Mouse (Mus musculus) MEL (cell line): Measurements from ENCODE around the gene Plcg2. TPM values are rescaled to one million over a fixed set of nuclear protein-coding genes. Genes with fewer than 3 reads are reported as not detected.

Experiments used
- DNase-seq: peaks from one replicate; pipeline ENCODE4 v3.0.0; 2011; ENCODE audit warnings: low read depth, low spot score
- H3K27ac ChIP-seq: 2 replicates; pipeline ENCODE4 v1.5.1; 2012; ENCODE audit warnings: low read depth, mild to moderate bottlenecking, control low read depth, low read length, moderate library complexity; ENCODE audit not compliant: control insufficient read depth
- H3K27me3 ChIP-seq, 2 experiments: fragments of 150-350 bp in 1 of 2; sonication (generic) in 1 of 2; 2 replicates each; pipeline ENCODE4 v1.6.1; 2012; ENCODE audit warnings: low read length in 2 of 2, mild to moderate bottlenecking in 2 of 2, improper control_type of control experiment in 1 of 2, moderate library complexity in 1 of 2; ENCODE audit not compliant: insufficient read depth in 2 of 2, control insufficient read depth in 1 of 2
- H3K36me3 ChIP-seq, 2 experiments: 2 replicates each; pipeline ENCODE4 v1.6.1; 2012 to 2014; ENCODE audit warnings: low read length in 2 of 2, improper control_type of control experiment in 1 of 2, inconsistent platforms in 1 of 2, mild to moderate bottlenecking in 1 of 2; ENCODE audit not compliant: insufficient read depth in 2 of 2, control insufficient read depth in 1 of 2
- H3K4me1 ChIP-seq, 2 experiments: fragments of 150-350 bp in 1 of 2; sonication (generic) in 1 of 2; 2 replicates each; pipeline ENCODE4 v1.6.1; 2012; ENCODE audit warnings: low read length in 2 of 2, improper control_type of control experiment in 1 of 2, mild to moderate bottlenecking in 1 of 2; ENCODE audit not compliant: insufficient read depth in 2 of 2, control insufficient read depth in 1 of 2
- H3K4me3 ChIP-seq, 2 experiments: fragments of 150-350 bp in 1 of 2; sonication (generic) in 1 of 2; 2 replicates each; pipeline ENCODE4 v1.5.1; 2012; ENCODE audit warnings: low read depth in 2 of 2, low read length in 2 of 2, mild to moderate bottlenecking in 2 of 2, moderate library complexity in 2 of 2, control low read depth in 1 of 2, improper control_type of control experiment in 1 of 2; ENCODE audit not compliant: control insufficient read depth in 1 of 2, insufficient read depth in 1 of 2
- H3K79me2 ChIP-seq: 2 replicates; pipeline ENCODE4 v1.6.1; 2012; ENCODE audit warnings: mild to moderate bottlenecking, low read length, moderate library complexity; ENCODE audit not compliant: control insufficient read depth, poor library complexity, insufficient read depth
- H3K9ac ChIP-seq: 2 replicates; pipeline ENCODE4 v1.6.1; 2012; ENCODE audit warnings: low read depth, mild to moderate bottlenecking, control low read depth, low read length, moderate library complexity; ENCODE audit not compliant: control insufficient read depth, poor library complexity, severe bottlenecking
- H3K9me3 ChIP-seq: fragments of 150-350 bp; sonication (generic); replicated peaks from 2 replicates; pipeline ENCODE4 v1.6.1; 2012; ENCODE audit warnings: mild to moderate bottlenecking, low read length, improper control_type of control experiment, moderate library complexity; ENCODE audit not compliant: insufficient read depth
- BHLHE40 ChIP-seq: IDR thresholded peaks from 2 replicates; pipeline ENCODE4 v1.6.1; 2012; ENCODE audit warnings: low read depth, mild to moderate bottlenecking, inconsistent platforms, low read length, improper control_type of control experiment, borderline replicate concordance
- CHD2 ChIP-seq: IDR thresholded peaks from 2 replicates; pipeline ENCODE4 v1.6.1; 2011; ENCODE audit warnings: low read length, improper control_type of control experiment
- CTCF ChIP-seq, 3 experiments: IDR thresholded peaks in 2 of 3; conservative IDR thresholded peaks in 1 of 3; 2 replicates each; pipeline ENCODE4 v1.5.1; 2011 to 2012; ENCODE audit warnings: low read length in 3 of 3, low read depth in 2 of 3, mild to moderate bottlenecking in 2 of 3, improper control_type of control experiment in 1 of 3, inconsistent platforms in 1 of 3, mixed read lengths in 1 of 3, moderate library complexity in 1 of 3; ENCODE audit not compliant: control insufficient read depth in 1 of 3, insufficient read depth in 1 of 3, poor library complexity in 1 of 3, severe bottlenecking in 1 of 3
- ELF1 ChIP-seq: IDR thresholded peaks from 2 replicates; pipeline ENCODE4 v1.6.1; 2014; ENCODE audit warnings: low read depth, mild to moderate bottlenecking, inconsistent platforms, low read length, improper control_type of control experiment, moderate library complexity
- EP300 ChIP-seq, 2 experiments: IDR thresholded peaks; 2 replicates each; pipeline ENCODE4 v1.6.1; 2011; ENCODE audit warnings: improper control_type of control experiment in 2 of 2, low read length in 2 of 2, low read depth in 1 of 2, mild to moderate bottlenecking in 1 of 2
- GABPA ChIP-seq: IDR thresholded peaks from 2 replicates; pipeline ENCODE4 v1.6.1; 2012; ENCODE audit warnings: low read depth, mild to moderate bottlenecking, inconsistent platforms, low read length, improper control_type of control experiment, moderate library complexity
- HCFC1 ChIP-seq: IDR thresholded peaks from 2 replicates; pipeline ENCODE4 v1.6.1; 2012; ENCODE audit warnings: low read depth, mild to moderate bottlenecking, inconsistent platforms, low read length, improper control_type of control experiment, moderate library complexity
- NRF1 ChIP-seq: IDR thresholded peaks from 2 replicates; pipeline ENCODE4 v1.6.1; 2014; ENCODE audit warnings: low read depth, mild to moderate bottlenecking, inconsistent platforms, low read length, improper control_type of control experiment, moderate library complexity; ENCODE audit not compliant: poor library complexity, insufficient read depth, severe bottlenecking
- RAD21 ChIP-seq: IDR thresholded peaks from 2 replicates; pipeline ENCODE4 v1.6.1; 2011; ENCODE audit warnings: mild to moderate bottlenecking, low read depth, low read length, improper control_type of control experiment
- SMC3 ChIP-seq: IDR thresholded peaks from 2 replicates; pipeline ENCODE4 v1.6.1; 2011; ENCODE audit warnings: low read depth, low read length, improper control_type of control experiment
- TAL1 ChIP-seq: IDR thresholded peaks from 2 replicates; pipeline ENCODE4 v1.6.1; 2012; ENCODE audit warnings: mild to moderate bottlenecking, inconsistent platforms, low read length, moderate library complexity, mixed read lengths
- UBTF ChIP-seq: IDR thresholded peaks from 2 replicates; pipeline ENCODE4 v1.6.1; 2012; ENCODE audit warnings: low read depth, mild to moderate bottlenecking, inconsistent platforms, low read length, improper control_type of control experiment, moderate library complexity, borderline replicate concordance; ENCODE audit not compliant: insufficient read depth
- ZKSCAN1 ChIP-seq: IDR thresholded peaks from 2 replicates; pipeline ENCODE4 v1.6.1; 2012; ENCODE audit warnings: low read depth, mild to moderate bottlenecking, inconsistent platforms, low read length, improper control_type of control experiment, moderate library complexity
- ZMIZ1 ChIP-seq: IDR thresholded peaks from 2 replicates; pipeline ENCODE4 v1.6.1; 2012; ENCODE audit warnings: low read depth, mild to moderate bottlenecking, inconsistent platforms, low read length, improper control_type of control experiment, moderate library complexity
- polyA plus RNA-seq, 2 experiments: library from polyadenylated mRNA; stranded (reverse) in 1 of 2; unstranded in 1 of 2; fragments of >175 nt in 1 of 2; fragments of >200 nt in 1 of 2; gene quantifications; 2 replicates each; pipeline versions ENCODE4 v1.2.1 to v1.2.4; 2012; ENCODE audit warnings: low replicate concordance in 2 of 2, low read depth in 1 of 2; ENCODE audit not compliant: insufficient read length in 2 of 2, insufficient read depth in 1 of 2, missing spikeins in 1 of 2
- total RNA-seq: library from RNA; depleted of rRNA; stranded (reverse); fragments of 300-350 nt; gene quantifications from 2 replicates; pipeline ENCODE4 v1.2.3, GENCODE M21; 2012

Plcg2 gene
- total and polyA plus RNA-seq, 3 experiments: 21.0 to 78.7 (median 23.3) TPM

DNA sequence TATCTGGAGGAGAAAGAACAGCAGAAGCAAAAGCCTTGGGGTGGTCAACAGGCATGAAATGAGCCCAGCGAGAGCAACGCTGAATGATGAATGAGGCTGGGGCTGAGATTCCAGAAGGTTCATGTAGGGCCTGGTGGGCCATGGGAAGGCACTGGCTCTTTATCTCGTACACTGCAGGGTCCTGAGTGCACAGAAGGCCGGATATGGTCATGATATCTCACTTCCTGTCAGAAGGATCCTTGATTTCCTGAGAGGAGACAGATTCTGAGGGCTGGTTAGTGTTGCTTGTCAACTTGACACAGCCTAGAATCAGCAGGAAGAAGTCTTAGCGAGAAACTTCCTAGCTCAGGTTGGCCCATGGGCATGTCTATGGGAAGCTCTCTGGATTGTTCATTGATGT is 98.7 kb downstream of the Plcg2 start (continued):
- TF ChIP-seq SMC3 (no peak), GABPA (no peak), EP300 (IDR thresholded peaks at IDR 0.05; ENCODE audit: low read depth in 1 of 2, low read length in 2 of 2) (peak in 1 of 2 experiments; percentile 45; a peak in 2 of 4 replicates)

DNA sequence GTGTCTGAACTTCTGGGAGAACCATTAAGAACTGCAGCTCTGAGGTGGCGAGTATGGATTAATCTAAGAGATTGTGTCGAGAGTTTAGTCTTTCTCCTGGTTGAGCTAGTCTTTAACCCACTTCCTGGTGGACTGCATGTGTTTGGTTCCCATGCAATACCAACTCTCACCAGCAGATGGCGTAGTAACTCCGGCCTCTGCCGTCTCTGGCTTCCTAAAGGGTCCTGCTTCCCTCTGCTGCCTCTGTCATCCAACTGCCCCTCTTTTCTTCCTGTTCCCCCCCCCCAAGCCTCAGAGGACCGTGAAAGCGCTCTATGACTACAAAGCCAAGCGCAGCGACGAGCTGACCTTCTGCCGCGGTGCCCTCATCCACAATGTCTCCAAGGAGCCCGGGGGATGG is 102.7 kb downstream of the Plcg2 start:
- H3K9me3 ChIP-seq: no peaks in the 10 kb centered on the region
- no peak overlapping the region for H3K27ac ChIP-seq
- TF ChIP-seq ELF1 (peak; percentile 48; the same call in 1 of the 2 replicates), RAD21 (peak; percentile 31), EP300 (IDR thresholded peaks at IDR 0.05; ENCODE audit: low read depth in 1 of 2, low read length in 2 of 2) (no peak), CTCF (IDR thresholded peaks at IDR 0.05 in 2 of 3, conservative IDR thresholded peaks at IDR 0.05 in 1 of 3; ENCODE audit: control insufficient read depth in 1 of 3, insufficient read depth in 1 of 3, low read depth in 2 of 3, low read length in 3 of 3, poor library complexity in 1 of 3, severe bottlenecking in 1 of 3) (peak; percentile 74 to 97 (median 80)), SMC3 (peak; percentile 39; the same call in 1 of the 2 replicates), BHLHE40 (no peak)
- TF ChIP-seq, all 39 proteins: peak for 4
- no peak overlapping the region for H3K4me3 ChIP-seq
- H3K36me3 ChIP-seq: no peaks in the 10 kb centered on the region
- DNase-seq: peak; percentile 54
- no peaks in the 10 kb centered on the region for H3K4me1 ChIP-seq
- H3K27me3 ChIP-seq: no peaks in the 10 kb centered on the region
- no peak overlapping the region for H3K9ac ChIP-seq
- H3K79me2 ChIP-seq: no peaks in the 10 kb centered on the region

DNA sequence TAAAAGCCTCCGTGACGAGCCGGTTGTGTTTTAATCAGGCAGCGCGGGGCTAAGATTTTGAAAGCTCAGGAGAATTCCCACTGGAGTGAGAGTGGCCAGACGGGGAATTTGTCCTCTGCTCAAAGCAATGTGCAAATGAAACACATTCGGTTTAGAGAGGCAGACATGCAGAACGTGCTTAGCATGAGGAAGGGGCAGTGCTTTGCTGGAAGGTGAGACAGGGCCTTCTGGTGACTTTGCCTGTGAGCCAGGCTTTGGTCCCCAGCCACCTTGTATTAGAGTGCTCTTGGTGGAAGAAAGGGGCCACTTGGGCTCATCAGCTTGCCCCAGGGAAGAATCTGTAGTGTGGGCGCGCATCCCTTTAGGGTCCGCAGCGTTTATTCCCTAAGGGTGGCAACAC is 106.0 kb downstream of the Plcg2 start:
- H3K27ac ChIP-seq: no peak overlapping the region
- DNase-seq: no peak
- H3K9me3 ChIP-seq: no peaks in the 10 kb centered on the region
- H3K79me2 ChIP-seq: no peaks in the 10 kb centered on the region
- H3K27me3 ChIP-seq: no peaks in the 10 kb centered on the region
- H3K36me3 ChIP-seq: no peaks in the 10 kb centered on the region
- H3K4me3 ChIP-seq: no peak overlapping the region
- no peaks in the 10 kb centered on the region for H3K4me1 ChIP-seq
- TF ChIP-seq ELF1: no peak
- TF ChIP-seq TAL1: no peak
- no peak for TF ChIP-seq ZMIZ1
- no peak for TF ChIP-seq UBTF
- H3K9ac ChIP-seq: no peak overlapping the region

DNA sequence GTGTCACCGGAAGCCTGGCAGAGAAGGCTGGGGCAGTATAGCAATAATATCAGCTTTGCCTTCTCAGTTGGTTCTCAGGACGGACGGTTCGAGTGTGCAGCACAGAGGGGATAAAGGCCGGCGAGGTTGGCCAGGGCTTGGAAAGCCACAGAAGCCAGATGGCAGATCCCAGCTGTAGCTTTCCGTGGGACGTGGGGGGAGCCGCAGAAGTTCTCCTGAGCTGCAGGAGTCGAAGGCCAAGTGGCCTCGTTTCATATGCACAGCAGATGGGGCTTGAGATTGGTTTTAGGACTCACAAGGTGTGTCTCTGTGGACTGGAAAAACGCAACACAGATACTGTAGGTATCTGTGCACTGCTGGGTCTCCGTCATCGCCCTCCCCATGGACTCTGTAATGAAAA is 106.6 kb downstream of the Plcg2 start:
- Histone ChIP-seq H3K27me3 (no peaks in the 10 kb centered on the region), H3K4me3 (no peak overlapping the region), H3K4me1 (no peaks in the 10 kb centered on the region), H3K36me3 (no peaks in the 10 kb centered on the region), H3K9me3 (no peaks in the 10 kb centered on the region), H3K79me2 (no peaks in the 10 kb centered on the region), H3K9ac (no peak overlapping the region), H3K27ac (no peak overlapping the region)
- DNase-seq: no peak
- no peak for TF ChIP-seq CHD2
- TF ChIP-seq BHLHE40: no peak
- TF ChIP-seq HCFC1: no peak
- no peak for TF ChIP-seq ZKSCAN1
- TF ChIP-seq NRF1: no peak
